Comparison of ENCODE assay signal across 8 mouse cellular contexts in genomic region chr14:121877640-121878039, GRCm38 (mm10). TPM values are rescaled to one million over a fixed set of nuclear protein-coding genes. Genes with fewer than 3 reads are reported as not detected.
A peak's percentile ranks its signal among the peaks of the same experiment; 100 is the strongest.
DNase-seq lines count a peak whose midpoint lies in the region; ATAC-seq and TF ChIP-seq lines count a peak whose summit lies in the region.

No protein-coding gene starts in this region.

- no peak for TF ChIP-seq CTCF in testis, adult 2 months (IDR thresholded peaks at IDR 0.05; ENCODE audit: control insufficient read depth, insufficient read depth, insufficient replicate concordance, low read depth, low read length)
- TF ChIP-seq CTCF in stomach, postnatal 0 days (IDR thresholded peaks at IDR 0.05; ENCODE audit: low read depth): no peak

- H3K4me2 ChIP-seq in limb, embryonic 15.5 days: peak overlapping the region; percentile 85
- peak overlapping the region; percentile 97 for H3K4me2 ChIP-seq in stomach, postnatal 0 days (replicated peaks; ENCODE audit: low read depth)

- no peak for TF ChIP-seq EP300 in stomach, postnatal 0 days (optimal IDR thresholded peaks at IDR 0.05)

- no peak for TF ChIP-seq POLR2A in testis, adult 2 months (IDR thresholded peaks at IDR 0.05; ENCODE audit: control insufficient read depth, low read depth, low read length)

- H3K27me3 ChIP-seq in testis, adult 2 months (ENCODE audit: control insufficient read depth, insufficient read depth, low read length): no peaks in the 10 kb centered on the region
- no peaks in the 10 kb centered on the region for H3K27me3 ChIP-seq in limb, embryonic 15.5 days
- no peaks in the 10 kb centered on the region for H3K27me3 ChIP-seq in stomach, postnatal 0 days (ENCODE audit: control insufficient read depth, insufficient read depth, low read length)

- no peak for ATAC-seq in limb, embryonic 15.5 days (ENCODE audit: insufficient number of reproducible peaks, low FRiP score, low TSS enrichment, low read depth)
- no peak for ATAC-seq in stomach, postnatal 0 days (ENCODE audit: low FRiP score, low TSS enrichment)

- no peaks in the 10 kb centered on the region for H3K9me3 ChIP-seq in limb, embryonic 15.5 days
- no peaks in the 10 kb centered on the region for H3K9me3 ChIP-seq in stomach, postnatal 0 days (ENCODE audit: control insufficient read depth, low read length)

- peak overlapping the region; percentile 44; the same call in 1 of the 2 replicates for H3K27ac ChIP-seq in testis, adult 2 months (ENCODE audit: control insufficient read depth, insufficient read depth, low read depth, low read length)
- H3K27ac ChIP-seq in limb, embryonic 15.5 days: peak overlapping the region; percentile 94
- peak overlapping the region; percentile 93 for H3K27ac ChIP-seq in stomach, postnatal 0 days (replicated peaks)

- peak overlapping the region; percentile 56; the same call in 1 of the 2 replicates for H3K9ac ChIP-seq in limb, embryonic 15.5 days
- peak overlapping the region; percentile 59 for H3K9ac ChIP-seq in stomach, postnatal 0 days (ENCODE audit: low read length)

- H3K36me3 ChIP-seq in testis, adult 2 months (ENCODE audit: control insufficient read depth, insufficient read depth, low read length): no peaks in the 10 kb centered on the region
- H3K36me3 ChIP-seq in limb, embryonic 15.5 days: 0 out of 2 replicates have a peak, but pooled peaks cover 2% of the 10 kb centered on the region
- no peaks in the 10 kb centered on the region for H3K36me3 ChIP-seq in stomach, postnatal 0 days (ENCODE audit: control insufficient read depth, insufficient read depth, low read length)

- 25% methylated on average over 8 of the region's 8 CpGs for WGBS in limb, embryonic 15.5 days
- 34% methylated on average over 8 of the region's 8 CpGs for WGBS in stomach, postnatal 0 days

- peak overlapping the region; percentile 97 for H3K4me3 ChIP-seq in testis, adult 2 months (ENCODE audit: control insufficient read depth, low read depth, low read length)
- H3K4me3 ChIP-seq in limb, embryonic 15.5 days: peak overlapping the region; percentile 96
- peak overlapping the region; percentile 97 for H3K4me3 ChIP-seq in stomach, postnatal 0 days (ENCODE audit: low read depth, low read length)

- DNase-seq in embryo, embryonic 11 days: peak; percentile 6
- no peak for DNase-seq in embryo, embryonic 9.5 days (ENCODE audit: extremely low spot score)
- no peak for DNase-seq in testis, postnatal 10 days (ENCODE audit: low spot score)
- no peak for DNase-seq in stomach, postnatal 0 days (ENCODE audit: low spot score)
- DNase-seq in cerebellum, adult 11 months: no peak
- DNase-seq in lung, postnatal 4 days: no peak

- H3K4me1 ChIP-seq in testis, adult 2 months (ENCODE audit: control insufficient read depth, insufficient read depth, low read length): peaks cover 2% of the 10 kb centered on the region
- H3K4me1 ChIP-seq in limb, embryonic 15.5 days: peaks cover 8% of the 10 kb centered on the region; the same call in 1 of the 2 replicates
- H3K4me1 ChIP-seq in stomach, postnatal 0 days (replicated peaks; ENCODE audit: control insufficient read depth, insufficient read depth): peaks cover 3% of the 10 kb centered on the region; the same call in 1 of the 2 replicates

RNA-seq across cellular contexts. Expression of gene Ubac2, which starts 0.8 kb away (rescaled TPM):
- polyA plus RNA-seq in testis, adult 2 months (2012; rRNA removed): 95.8 and 107 TPM in 2 replicates
- 65.2 and 69.5 TPM in 2 replicates for polyA plus RNA-seq in limb, embryonic 15.5 days (2015; fragmentation: Nextera tagmentation; extraction: Ambion mirVana)
- 38.5 and 38.6 TPM in 2 replicates for polyA plus RNA-seq in stomach, postnatal 0 days (2015; fragmentation: Nextera tagmentation; extraction: Ambion mirVana)

RNA-seq across cellular contexts. Expression of gene Gpr18, which starts 37.9 kb away (rescaled TPM):
- polyA plus RNA-seq in testis, adult 2 months (2012; rRNA removed): 0.24 and 0.26 TPM in 2 replicates
- polyA plus RNA-seq in limb, embryonic 15.5 days (2015; fragmentation: Nextera tagmentation; extraction: Ambion mirVana): 0.15 and 0.30 TPM in 2 replicates
- polyA plus RNA-seq in stomach, postnatal 0 days (2015; fragmentation: Nextera tagmentation; extraction: Ambion mirVana): 0.06 and 0.08 TPM in 2 replicates

Comparison
In these comparisons a context has a peak if more than half of its experiments do, and no peak if none do; other contexts are left out.
1. H3K27ac ChIP-seq: peak in every context shown above with its lines; median percentile 94 in limb, embryonic 15.5 days; 93 in stomach, postnatal 0 days; 44 in testis, adult 2 months.